Mouse (Mus musculus): Measurements from ENCODE around the gene Ptrh1.

DNA sequence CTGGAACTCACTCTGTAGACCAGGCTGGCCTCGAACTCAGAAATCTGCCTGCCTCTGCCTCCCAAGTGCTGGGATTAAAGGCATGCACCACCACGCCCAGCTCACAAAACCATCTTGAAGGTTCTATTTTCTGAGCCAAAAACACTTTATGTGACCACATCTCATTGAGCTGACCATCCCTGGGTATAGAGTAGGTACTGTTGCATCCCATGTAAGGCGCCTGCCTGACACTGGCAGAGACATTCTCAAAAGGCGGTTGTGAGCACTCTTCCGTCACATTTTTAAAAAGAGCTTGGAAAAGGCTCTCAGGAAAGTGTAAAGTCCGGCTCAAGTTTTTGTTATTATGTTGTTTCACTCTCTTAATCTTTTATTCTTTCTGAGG, 18.9 kb upstream of the Ptrh1 start:
- TF ChIP-seq POLR2A (IDR thresholded peaks at IDR 0.05; ENCODE audit: low read depth, low read length) (no peak), UBTF (IDR thresholded peaks at IDR 0.05; ENCODE audit: low read depth, low read length) (no peak)

Measured in CH12.LX (cell line).